Mouse (Mus musculus): Measurements from ENCODE around the gene Kifc1. TPM values are rescaled to one million over a fixed set of nuclear protein-coding genes. Genes with fewer than 3 reads are reported as not detected.
A peak's percentile ranks its signal among the peaks of the same experiment; 100 is the strongest.

Kifc1 gene
- polyA plus RNA-seq, 1 experiment from 2014 or later: 3.3 TPM

DNA sequence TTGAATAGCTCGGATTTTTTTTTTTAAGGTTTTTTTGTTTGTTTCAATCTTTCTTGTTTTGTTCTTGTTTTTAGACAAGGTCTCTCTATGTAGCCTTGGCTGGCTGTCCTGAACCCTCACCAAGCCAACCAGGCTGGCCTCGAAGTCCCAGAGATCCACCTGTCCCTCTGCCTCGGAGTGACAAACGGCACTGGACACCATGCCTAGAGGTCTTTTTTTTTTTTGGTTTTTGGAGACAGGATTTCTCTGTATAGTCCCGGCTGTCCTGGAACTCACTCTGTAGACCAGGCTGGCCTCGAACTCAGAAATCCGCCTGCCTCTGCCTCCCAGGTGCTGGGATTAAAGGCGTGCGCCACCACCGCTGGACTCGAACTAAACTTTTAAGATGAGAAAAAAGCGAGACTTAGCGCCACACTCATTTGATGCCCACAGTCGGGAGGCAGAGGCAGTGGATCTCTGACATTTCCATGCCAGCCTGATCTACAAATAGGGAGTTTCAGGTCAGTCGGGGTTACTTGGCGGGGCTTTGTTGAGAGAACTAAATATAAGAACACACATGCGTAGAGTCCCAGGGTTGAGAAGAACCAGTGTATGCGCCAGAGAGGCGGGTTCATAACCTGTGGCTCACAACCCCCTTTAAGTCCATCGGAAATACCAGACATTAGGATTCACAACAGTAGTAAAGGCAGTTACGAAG lies 37.9 kb upstream of the Kifc1 start:
- peaks cover 26% of the 10 kb centered on the region for H3K4me1 ChIP-seq
- no peak overlapping the region for H3K27ac ChIP-seq (replicated peaks)
- peaks cover 2% of the 10 kb centered on the region; the same call in 1 of the 2 replicates for H3K36me3 ChIP-seq
- ATAC-seq (replicated peaks): no peak
- WGBS: 62% methylated on average over 21 of the region's 21 CpGs
- peak overlapping the region; percentile 82 for H3K4me3 ChIP-seq
- no peaks in the 10 kb centered on the region for H3K27me3 ChIP-seq
- H3K9me3 ChIP-seq: no peaks in the 10 kb centered on the region
- peak overlapping the region; percentile 88 for H3K9ac ChIP-seq (replicated peaks)
- peak overlapping the region; percentile 99 for H3K4me2 ChIP-seq (replicated peaks)

DNA sequence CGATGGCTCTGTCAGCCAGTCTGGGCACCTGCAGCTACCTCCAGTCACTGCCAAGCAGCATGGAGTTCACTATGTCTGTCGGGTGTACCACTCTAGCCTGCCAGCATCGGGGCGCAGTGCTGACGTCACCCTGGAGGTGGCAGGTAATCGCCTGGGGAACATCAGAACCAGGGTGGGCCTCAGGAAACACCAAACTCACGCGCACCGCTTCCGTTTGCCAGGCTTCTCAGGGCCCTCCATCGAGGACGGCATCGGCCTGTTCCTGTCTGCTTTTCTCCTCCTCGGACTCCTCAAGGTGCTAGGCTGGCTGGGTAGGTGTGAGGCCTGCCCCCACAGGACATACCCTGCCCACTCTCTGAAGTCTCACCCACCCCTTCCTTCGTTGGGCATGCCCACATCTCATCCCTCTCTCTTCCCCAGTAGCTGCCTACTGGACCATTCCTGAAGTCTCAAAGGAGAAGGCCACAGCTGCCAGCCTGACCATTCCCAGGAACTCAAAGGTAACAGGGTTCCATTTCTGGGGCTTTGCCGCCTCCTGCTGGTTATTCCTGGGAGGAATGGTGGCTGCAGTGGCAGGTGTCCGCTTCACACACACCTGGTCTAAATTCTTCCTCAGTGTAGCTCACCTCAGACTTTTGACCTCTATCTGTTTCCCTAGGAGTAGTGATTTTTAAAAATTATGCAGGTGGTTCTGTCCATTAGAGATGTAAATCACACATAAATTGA lies 35.9 kb upstream of the Kifc1 start:
- H3K27me3 ChIP-seq: no peaks in the 10 kb centered on the region
- 79% methylated on average over 17 of the region's 17 CpGs for WGBS
- no peak overlapping the region for H3K9ac ChIP-seq (replicated peaks)
- H3K4me2 ChIP-seq (replicated peaks): no peak overlapping the region
- no peak overlapping the region for H3K4me3 ChIP-seq
- no peak overlapping the region for H3K27ac ChIP-seq (replicated peaks)
- no peaks in the 10 kb centered on the region for H3K36me3 ChIP-seq
- no peaks in the 10 kb centered on the region for H3K9me3 ChIP-seq
- peaks cover 24% of the 10 kb centered on the region for H3K4me1 ChIP-seq
- no peak for ATAC-seq (replicated peaks)

DNA sequence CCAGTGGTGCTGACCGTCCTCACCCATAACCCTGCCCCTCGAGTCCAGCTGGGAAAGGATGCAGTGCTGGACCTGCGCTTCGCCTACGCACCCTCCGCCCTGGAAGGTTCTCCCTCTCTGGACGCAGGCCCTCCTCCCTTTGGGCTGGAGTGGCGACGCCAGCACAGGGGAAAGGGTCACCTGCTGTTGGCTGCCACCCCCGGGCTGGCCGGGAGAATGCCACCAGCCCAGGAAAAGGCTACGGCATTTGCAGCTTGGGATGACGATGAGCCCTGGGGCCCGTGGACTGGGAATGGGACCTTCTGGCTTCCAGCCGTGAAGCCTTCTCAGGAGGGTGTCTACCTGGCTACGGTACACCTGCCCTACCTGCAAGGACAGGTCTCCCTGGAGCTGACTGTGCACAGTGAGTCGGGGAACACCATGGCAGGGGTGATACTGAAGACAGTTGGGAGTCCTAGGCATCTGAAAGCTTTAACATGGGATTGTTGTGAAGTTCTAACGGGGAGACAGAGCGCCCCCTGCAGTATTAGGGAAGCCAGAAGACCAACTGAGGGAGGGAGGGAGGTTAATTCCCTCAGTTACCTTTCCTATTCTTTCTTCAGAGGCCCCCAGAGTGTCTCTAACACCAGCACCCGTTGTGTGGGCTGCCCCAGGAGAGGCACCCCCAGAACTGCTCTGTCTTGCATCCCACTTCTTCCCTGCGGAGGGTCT lies 35.1 kb upstream of the Kifc1 start:
- no peak overlapping the region for H3K27ac ChIP-seq (replicated peaks)
- no peak overlapping the region for H3K9ac ChIP-seq (replicated peaks)
- WGBS: 83% methylated on average over 21 of the region's 21 CpGs
- no peaks in the 10 kb centered on the region for H3K27me3 ChIP-seq
- no peaks in the 10 kb centered on the region for H3K36me3 ChIP-seq
- ATAC-seq (replicated peaks): no peak
- H3K4me1 ChIP-seq: peaks cover 17% of the 10 kb centered on the region
- H3K4me3 ChIP-seq: no peak overlapping the region
- no peaks in the 10 kb centered on the region for H3K9me3 ChIP-seq
- no peak overlapping the region for H3K4me2 ChIP-seq (replicated peaks)

DNA sequence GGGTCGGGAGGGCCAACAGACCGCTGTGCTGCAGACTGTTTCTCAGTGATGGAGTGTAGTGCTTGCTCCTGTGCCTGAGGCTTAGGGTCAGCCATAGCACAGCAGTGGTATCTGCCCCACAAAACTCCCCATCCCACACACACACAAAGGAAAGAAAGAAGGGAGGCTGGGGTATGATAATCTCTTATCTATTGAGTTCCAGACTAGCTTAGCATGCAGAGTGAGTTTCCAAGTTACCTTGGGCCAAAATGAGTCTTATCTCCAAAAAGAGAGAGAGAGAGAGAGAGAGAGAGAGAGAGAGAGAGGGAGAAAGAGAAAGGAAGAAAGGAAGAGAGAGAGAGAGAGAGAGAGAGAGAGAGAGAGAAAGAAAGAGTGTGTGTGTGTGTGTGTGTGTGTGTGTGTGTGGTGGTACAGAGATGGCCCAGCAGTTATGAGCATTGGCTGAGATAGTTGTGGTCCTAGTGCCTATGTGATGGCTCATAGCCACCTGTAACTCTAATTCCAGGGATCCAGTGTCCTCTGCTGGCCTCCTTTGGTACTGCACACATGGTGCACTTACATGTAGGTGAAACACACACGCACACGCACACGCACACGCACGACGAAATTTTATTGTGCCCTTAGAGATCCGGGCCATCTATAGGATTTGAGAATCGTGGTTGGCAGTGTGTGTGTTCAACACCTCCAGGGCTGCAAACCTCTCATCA lies 34.3 kb upstream of the Kifc1 start:
- Histone ChIP-seq H3K36me3 (no peaks in the 10 kb centered on the region), H3K4me3 (no peak overlapping the region), H3K27me3 (no peaks in the 10 kb centered on the region), H3K9ac (replicated peaks) (no peak overlapping the region), H3K27ac (replicated peaks) (no peak overlapping the region), H3K4me2 (replicated peaks) (no peak overlapping the region), H3K9me3 (no peaks in the 10 kb centered on the region), H3K4me1 (peaks cover 21% of the 10 kb centered on the region)
- no peak for ATAC-seq (replicated peaks)
- WGBS: 88% methylated on average over 10 of the region's 10 CpGs

DNA sequence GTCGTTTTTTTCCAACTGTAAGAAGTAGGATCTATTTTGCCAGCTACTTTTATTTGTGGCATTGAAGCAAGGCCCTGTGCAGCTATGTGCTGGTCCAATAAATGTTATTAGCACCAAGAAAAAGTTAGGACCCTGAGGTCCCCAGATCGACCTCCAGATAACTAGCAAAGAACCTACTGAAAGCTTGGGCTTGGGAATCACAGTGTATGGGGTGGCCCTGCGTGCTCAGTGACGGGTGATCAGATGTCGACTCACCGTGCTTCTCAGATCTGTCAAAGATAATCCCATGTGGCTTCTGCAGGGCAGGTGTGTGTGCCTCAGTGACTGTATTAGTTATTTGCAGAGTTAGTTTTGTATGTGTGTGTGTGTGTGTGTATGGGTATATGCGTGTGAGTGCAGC lies 30.9 kb upstream of the Kifc1 start:
- Histone ChIP-seq H3K36me3 (no peaks in the 10 kb centered on the region), H3K27ac (replicated peaks) (no peak overlapping the region), H3K9ac (replicated peaks) (no peak overlapping the region), H3K4me3 (no peak overlapping the region), H3K4me1 (peaks cover 32% of the 10 kb centered on the region), H3K27me3 (no peaks in the 10 kb centered on the region), H3K9me3 (no peaks in the 10 kb centered on the region), H3K4me2 (replicated peaks) (0 out of 2 replicates have a peak overlapping the region, but pooled peaks have one; percentile 89)
- WGBS: 93% methylated on average over 7 of the region's 7 CpGs
- ATAC-seq (replicated peaks): no peak

DNA sequence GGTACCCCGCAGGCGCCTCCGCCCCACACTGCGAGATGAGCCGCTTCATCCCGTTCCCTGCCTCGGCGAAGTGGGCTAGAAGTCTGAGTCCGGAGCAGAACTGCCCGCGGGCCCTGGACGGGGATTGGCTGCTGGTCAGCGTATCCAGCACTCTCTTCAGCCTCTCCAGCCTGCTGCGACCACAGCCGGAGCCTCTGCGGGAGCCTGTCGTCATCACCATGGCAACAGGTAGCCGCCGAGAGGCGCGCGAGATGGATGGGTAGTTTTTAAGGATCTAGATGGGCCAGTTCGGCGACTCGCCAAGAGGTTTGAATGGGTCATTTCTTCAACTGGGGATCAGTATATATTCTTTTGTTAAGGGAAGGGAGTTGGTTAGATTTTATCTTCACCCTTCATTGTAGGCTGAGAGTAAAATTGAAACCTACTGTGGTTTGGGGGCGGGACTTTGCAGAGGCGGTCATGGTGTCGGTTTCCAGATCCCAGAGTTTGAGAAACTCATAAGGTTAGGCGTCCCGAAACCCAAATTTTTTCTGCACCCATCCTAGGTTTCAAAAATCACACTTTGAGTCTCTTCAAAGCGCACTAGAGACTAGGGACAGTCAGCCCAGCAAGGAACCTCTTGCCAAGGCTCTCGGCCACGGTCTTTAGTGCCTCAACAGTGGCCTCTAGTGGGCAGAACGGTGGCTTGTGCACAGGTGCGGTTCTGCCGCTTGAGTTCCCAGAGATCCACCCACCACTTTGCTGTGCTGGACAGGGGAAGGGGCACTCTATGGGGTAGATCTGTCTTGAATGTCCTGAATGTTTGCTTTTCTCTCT lies 30.0 kb upstream of the Kifc1 start:
- no peak for ATAC-seq (replicated peaks)
- Histone ChIP-seq H3K27me3 (no peaks in the 10 kb centered on the region), H3K4me2 (replicated peaks) (peak overlapping the region; percentile 89), H3K27ac (replicated peaks) (no peak overlapping the region; the same call in 1 of the 2 replicates), H3K9me3 (no peaks in the 10 kb centered on the region), H3K9ac (replicated peaks) (peak overlapping the region; percentile 53), H3K4me1 (peaks cover 35% of the 10 kb centered on the region), H3K4me3 (peak overlapping the region; percentile 46), H3K36me3 (no peaks in the 10 kb centered on the region)
- under 1% methylated on average over 36 of the region's 36 CpGs for WGBS

DNA sequence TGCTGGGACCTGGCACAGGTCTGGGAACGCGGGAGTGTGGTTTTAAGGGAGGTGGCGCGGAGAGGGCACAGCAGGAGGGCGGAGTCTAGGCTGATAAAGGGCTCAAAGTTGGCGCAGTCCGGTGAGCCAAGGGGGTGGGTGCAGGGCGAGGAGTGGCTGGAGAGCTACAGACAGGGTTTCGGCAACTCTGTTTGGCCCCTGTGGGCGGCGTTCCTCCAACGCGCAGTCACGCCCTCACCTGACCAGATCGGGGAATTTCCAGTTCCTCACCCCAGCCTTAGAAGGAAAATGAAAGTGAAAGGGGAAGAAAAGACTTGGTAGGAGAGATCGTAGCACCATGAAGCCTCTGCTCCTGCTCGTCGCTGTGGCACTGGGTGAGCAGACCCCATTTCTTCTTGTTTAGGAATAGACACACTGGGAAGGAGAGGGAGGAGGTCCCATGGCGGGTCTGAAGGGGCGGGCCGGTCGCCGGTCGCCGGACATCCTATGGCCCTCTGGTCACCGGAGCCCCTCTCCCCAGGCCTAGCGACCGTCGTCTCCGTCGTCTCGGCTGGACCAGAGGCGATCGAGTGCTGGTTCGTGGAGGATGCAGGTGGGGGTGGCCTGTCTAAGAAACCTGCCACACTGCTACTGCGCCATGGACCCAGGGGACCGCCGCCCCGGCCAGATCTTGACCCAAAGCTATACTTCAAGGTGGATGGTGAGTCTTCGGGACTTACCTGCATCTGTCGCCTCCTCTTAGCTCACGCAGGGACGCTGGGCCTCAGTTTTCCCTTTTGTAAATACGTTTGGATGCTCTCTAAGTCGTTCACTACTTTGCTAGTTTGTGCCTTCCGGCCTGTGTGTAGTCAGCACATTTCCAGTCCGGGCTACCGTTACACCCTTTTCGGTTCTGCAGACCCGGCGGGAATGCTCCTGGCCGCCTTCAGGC lies 29.2 kb upstream of the Kifc1 start:
- no peaks in the 10 kb centered on the region for H3K9me3 ChIP-seq
- peak overlapping the region; percentile 89 for H3K4me2 ChIP-seq (replicated peaks)
- peak overlapping the region; percentile 53 for H3K9ac ChIP-seq (replicated peaks)
- H3K4me3 ChIP-seq: peak overlapping the region; percentile 46
- peaks cover 44% of the 10 kb centered on the region for H3K4me1 ChIP-seq
- H3K27ac ChIP-seq (replicated peaks): peak overlapping the region; percentile 28
- ATAC-seq (replicated peaks): no peak
- no peaks in the 10 kb centered on the region for H3K27me3 ChIP-seq
- WGBS: under 1% methylated on average over 52 of the region's 52 CpGs
- H3K36me3 ChIP-seq: 0 out of 2 replicates have a peak, but pooled peaks cover 6% of the 10 kb centered on the region

DNA sequence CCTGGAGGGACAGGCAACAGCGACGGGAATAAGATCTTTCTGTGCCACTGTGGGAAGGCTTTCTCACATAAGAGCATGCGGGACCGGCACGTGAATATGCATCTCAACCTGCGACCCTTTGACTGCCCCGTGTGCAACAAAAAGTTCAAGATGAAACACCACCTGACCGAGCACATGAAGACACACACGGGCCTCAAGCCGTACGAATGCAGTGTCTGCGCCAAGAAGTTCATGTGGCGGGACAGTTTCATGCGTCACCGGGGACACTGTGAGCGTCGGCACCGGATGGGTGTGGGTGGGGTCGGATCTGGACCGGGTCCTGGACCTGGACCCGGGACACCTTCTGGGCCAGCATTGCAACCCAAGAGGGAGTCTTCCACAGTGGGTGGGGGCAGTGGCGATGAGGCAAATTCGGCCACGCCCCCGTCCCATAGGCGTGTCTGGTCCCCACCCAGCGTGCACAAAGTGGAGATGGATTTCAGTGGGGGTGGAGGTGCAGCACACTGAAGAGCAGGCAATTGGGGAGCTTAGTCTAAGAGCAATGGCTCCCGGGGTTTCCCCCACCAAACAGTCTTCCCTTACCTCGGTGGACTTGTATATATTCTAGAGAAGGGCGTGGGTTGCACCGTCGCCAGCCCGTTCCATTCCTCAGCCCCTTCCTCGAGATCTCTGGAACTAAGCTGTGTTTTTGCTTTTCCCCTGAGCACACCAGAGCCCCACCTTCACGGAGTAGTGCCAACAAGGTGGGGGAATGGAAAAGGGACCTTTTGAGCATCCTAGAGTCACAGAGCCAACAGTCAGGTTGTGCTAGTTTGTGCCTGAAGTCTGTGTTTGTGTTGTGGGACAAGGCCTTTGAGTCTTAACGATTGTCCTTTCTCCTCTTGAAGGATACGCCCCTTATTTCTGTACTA lies 28.1 kb upstream of the Kifc1 start:
- Histone ChIP-seq H3K9ac (replicated peaks) (peak overlapping the region; percentile 53; the same call in 1 of the 2 replicates), H3K4me3 (peak overlapping the region; percentile 46)

DNA sequence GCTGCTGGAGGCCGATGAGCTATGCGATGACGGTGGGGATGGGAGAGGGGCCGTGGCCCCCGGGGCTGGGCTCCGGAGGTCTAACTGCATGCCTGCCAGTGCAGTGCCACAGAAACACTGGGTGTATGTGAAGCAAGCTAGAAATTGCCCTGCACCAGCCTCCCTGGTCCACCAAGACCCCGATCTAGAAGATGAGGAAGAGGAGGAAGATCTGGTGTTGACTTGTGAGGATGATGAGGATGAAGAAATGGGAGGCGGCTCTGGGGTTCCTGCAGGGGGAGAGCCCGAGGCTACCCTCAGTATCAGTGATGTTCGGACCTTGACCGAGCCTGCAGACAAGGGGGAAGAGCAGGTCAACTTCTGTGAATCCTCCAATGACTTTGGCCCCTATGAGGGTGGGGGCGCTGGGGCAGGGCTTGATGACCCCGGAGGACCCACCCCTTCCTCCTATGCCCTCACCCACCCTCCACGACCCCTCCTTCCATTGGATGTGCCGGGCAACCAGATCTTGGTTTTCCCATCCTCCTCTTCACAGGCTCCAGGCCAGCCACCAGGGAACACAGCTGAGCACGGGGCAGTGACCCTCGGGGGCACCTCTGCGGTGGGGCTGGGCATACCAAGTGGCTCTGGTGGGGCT lies 27.3 kb upstream of the Kifc1 start:
- no peak overlapping the region for H3K4me2 ChIP-seq (replicated peaks)
- H3K9me3 ChIP-seq: no peaks in the 10 kb centered on the region
- WGBS: 86% methylated on average over 18 of the region's 18 CpGs
- no peak overlapping the region for H3K27ac ChIP-seq (replicated peaks)
- peaks cover 44% of the 10 kb centered on the region for H3K4me1 ChIP-seq
- no peak for ATAC-seq (replicated peaks)
- 0 out of 2 replicates have a peak overlapping the region, but pooled peaks have one; percentile 1 for H3K4me3 ChIP-seq
- peaks cover 22% of the 10 kb centered on the region for H3K36me3 ChIP-seq
- no peaks in the 10 kb centered on the region for H3K27me3 ChIP-seq
- no peak overlapping the region for H3K9ac ChIP-seq (replicated peaks)

More for the DNA sequence above, 28.1 kb upstream of the Kifc1 start:
- Histone ChIP-seq H3K27me3 (no peaks in the 10 kb centered on the region), H3K4me1 (peaks cover 44% of the 10 kb centered on the region), H3K9me3 (no peaks in the 10 kb centered on the region), H3K36me3 (peaks cover 16% of the 10 kb centered on the region), H3K4me2 (replicated peaks) (peak overlapping the region; percentile 89; the same call in 1 of the 2 replicates), H3K27ac (replicated peaks) (no peak overlapping the region)
- no peak for ATAC-seq (replicated peaks)
- WGBS: 60% methylated on average over 37 of the region's 37 CpGs
